Mouse (Mus musculus): ENCODE measurements at regions not wholly inside any gene's neighbourhood (a gene's known extent, or its start where the extent isn't known, plus 50 kb on each side); places are given as distances from the start of the nearest gene placed in this dataset.
"Not testable (repeated sequence)": the region's sequence is repeated elsewhere in the genome, so short reads cannot be mapped to it uniquely, and the experiment has no call there.

- DNase-seq (ENCODE audit: low read depth, low spot score): not testable (repeated sequence)
These were observed 1405.1 kb downstream of the 4930444P10Rik start for GRCm38 (mm10) chr1:14688041-14688440.

GRCm38 (mm10) chr1:14686172-14686571, 1407.0 kb downstream of the 4930444P10Rik start:
- DNase-seq (ENCODE audit: low read depth, low spot score): no peak

- DNase-seq (ENCODE audit: low read depth, low spot score): no peak
These were observed 1412.7 kb downstream of the 4930444P10Rik start for GRCm38 (mm10) chr1:14680443-14680842.

- DNase-seq (ENCODE audit: low read depth, low spot score): no peak
These were observed 1420.6 kb downstream of the 4930444P10Rik start for GRCm38 (mm10) chr1:14672393-14672999.

- no peak for DNase-seq (ENCODE audit: low read depth, low spot score)
These were observed 1430.3 kb downstream of the 4930444P10Rik start for GRCm38 (mm10) chr1:14662706-14663312.

GRCm38 (mm10) chr1:14661854-14662253, 1431.3 kb downstream of the 4930444P10Rik start:
- no peak for DNase-seq (ENCODE audit: low read depth, low spot score)

- DNase-seq (ENCODE audit: low read depth, low spot score): no peak
These were observed 1442.8 kb downstream of the 4930444P10Rik start for GRCm38 (mm10) chr1:14650346-14650745.

- no peak for DNase-seq (ENCODE audit: low read depth, low spot score)
These were observed 1457.4 kb downstream of the 4930444P10Rik start for GRCm38 (mm10) chr1:14635642-14636263.

GRCm38 (mm10) chr1:14631994-14632393, 1461.1 kb downstream of the 4930444P10Rik start:
- no peak for DNase-seq (ENCODE audit: low read depth, low spot score)

- DNase-seq (ENCODE audit: low read depth, low spot score): no peak
These were observed 1465.9 kb downstream of the 4930444P10Rik start for GRCm38 (mm10) chr1:14627204-14627603.

GRCm38 (mm10) chr1:14626685-14627084, 1466.4 kb downstream of the 4930444P10Rik start:
- DNase-seq (ENCODE audit: low read depth, low spot score): no peak

GRCm38 (mm10) chr1:14620922-14621430, 1472.1 kb downstream of the 4930444P10Rik start:
- no peak for DNase-seq (ENCODE audit: low read depth, low spot score)

- DNase-seq (ENCODE audit: low read depth, low spot score): no peak
These were observed 1479.8 kb downstream of the 4930444P10Rik start for GRCm38 (mm10) chr1:14613232-14613894.

- DNase-seq (ENCODE audit: low read depth, low spot score): no peak
These were observed 1484.1 kb downstream of the 4930444P10Rik start for GRCm38 (mm10) chr1:14609054-14609453.

- peak; percentile 30 for DNase-seq (ENCODE audit: low read depth, low spot score)
These were observed 1497.2 kb downstream of the 4930444P10Rik start for GRCm38 (mm10) chr1:14595961-14596360.

- DNase-seq (ENCODE audit: low read depth, low spot score): no peak
These were observed 1503.2 kb downstream of the 4930444P10Rik start for GRCm38 (mm10) chr1:14589905-14590304.

GRCm38 (mm10) chr1:14579376-14579775, 1513.7 kb downstream of the 4930444P10Rik start:
- no peak for DNase-seq (ENCODE audit: low read depth, low spot score)

GRCm38 (mm10) chr1:14576263-14576662, 1516.9 kb downstream of the 4930444P10Rik start:
- no peak for DNase-seq (ENCODE audit: low read depth, low spot score)

- DNase-seq (ENCODE audit: low read depth, low spot score): no peak
These were observed 1522.6 kb downstream of the 4930444P10Rik start for GRCm38 (mm10) chr1:14570562-14570981.

GRCm38 (mm10) chr1:14570113-14570512, 1523.0 kb downstream of the 4930444P10Rik start:
- DNase-seq (ENCODE audit: low read depth, low spot score): no peak

- no peak for DNase-seq (ENCODE audit: low read depth, low spot score)
These were observed 1526.1 kb downstream of the 4930444P10Rik start for GRCm38 (mm10) chr1:14567006-14567405.

GRCm38 (mm10) chr1:14566386-14566785, 1526.7 kb downstream of the 4930444P10Rik start:
- no peak for DNase-seq (ENCODE audit: low read depth, low spot score)
